Mouse (Mus musculus): ENCODE measurements around the gene Sult4a1.
A peak's percentile ranks its signal among the peaks of the same experiment; 100 is the strongest.
"Not testable (repeated sequence)": the region's sequence is repeated elsewhere in the genome, so short reads cannot be mapped to it uniquely, and the experiment has no call there.

The Sult4a1 gene

DNA sequence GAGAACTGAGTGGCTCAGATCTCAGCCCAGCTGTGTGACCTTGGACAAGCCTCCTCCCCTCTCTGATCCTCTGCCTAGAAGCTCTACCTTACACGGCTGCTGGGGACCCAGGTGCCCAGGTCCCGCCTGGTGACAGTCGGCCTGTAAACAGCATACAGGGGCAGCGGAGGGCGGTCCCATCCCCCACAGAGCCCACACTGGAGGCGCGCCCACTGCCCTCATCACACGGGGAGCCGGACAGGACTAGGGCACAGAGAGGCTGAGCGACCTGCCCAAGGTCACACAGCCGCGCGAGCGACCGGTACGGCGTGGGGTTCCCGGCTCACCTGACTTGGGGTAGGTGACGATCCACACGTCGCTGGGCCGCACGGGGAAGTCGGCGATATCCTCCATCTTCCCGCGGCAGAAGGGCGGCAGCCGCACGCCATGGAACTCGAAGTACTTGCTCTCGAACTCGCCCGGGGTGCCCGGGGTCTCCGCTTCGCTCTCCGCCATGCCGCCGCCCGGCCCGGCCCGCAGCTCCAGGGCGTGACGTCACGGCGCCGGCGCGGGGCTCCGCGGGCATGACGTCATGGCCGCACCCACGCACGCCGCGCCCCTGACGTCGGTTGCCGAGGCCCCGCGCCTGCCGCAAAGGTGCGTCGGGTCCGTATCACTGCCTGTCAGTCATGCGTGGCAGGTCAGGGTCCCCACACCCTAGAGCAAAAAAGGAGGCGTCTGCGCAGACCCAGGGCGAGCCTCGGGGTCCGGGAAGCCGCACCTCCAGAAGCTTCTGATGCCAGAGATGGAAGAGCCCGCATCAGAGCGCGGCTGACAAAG is at the start of gene Sult4a1:
Gene Sult4a1 (minus strand): TSS at position 650 of the 819 bp plus-strand sequence.
- DNase-seq (ENCODE audit: low read depth, low spot score) = peak; percentile 34

DNA sequence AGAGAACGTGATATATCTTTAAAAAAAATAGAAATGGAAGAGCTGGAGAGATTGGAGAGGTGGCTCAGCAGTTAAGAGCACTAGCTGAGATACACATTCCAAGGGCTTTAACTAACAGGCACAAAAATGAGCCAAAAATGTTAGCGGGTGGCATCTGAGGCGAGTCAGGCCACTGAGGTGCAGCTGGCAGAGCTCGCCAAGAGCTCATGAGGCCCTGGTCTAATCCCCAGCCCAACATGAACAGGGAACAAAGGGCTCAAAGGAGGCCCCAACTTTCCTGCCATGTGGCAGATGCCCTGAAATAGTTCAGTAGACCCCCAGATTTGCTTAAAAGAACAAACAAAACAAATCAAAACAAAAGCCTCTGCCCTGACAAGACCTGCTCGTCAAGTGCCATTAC is 35.4 kb upstream of the Sult4a1 start:
- DNase-seq (ENCODE audit: low read depth, low spot score) = no peak

DNA sequence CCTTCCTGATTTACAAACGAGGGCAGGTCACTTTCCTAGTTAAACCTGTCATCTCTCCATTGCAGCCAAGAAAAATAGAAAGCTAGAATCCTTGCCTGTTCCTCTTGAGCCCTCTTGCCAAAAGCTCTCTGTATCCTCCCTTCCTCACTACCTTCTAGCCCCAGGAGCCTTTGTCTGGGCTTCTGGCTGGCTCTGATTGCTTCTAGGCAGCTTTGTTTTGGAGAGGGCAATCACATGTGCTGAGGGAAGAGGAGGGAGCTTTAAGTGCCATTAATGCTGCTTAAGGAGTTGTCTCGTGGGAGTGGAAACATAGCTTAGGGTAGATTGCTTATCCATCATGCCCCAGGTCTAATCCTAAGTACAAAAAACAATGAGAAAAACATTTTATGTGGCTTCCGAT is 34.6 kb upstream of the Sult4a1 start:
- DNase-seq (ENCODE audit: low read depth, low spot score) = no peak

DNA sequence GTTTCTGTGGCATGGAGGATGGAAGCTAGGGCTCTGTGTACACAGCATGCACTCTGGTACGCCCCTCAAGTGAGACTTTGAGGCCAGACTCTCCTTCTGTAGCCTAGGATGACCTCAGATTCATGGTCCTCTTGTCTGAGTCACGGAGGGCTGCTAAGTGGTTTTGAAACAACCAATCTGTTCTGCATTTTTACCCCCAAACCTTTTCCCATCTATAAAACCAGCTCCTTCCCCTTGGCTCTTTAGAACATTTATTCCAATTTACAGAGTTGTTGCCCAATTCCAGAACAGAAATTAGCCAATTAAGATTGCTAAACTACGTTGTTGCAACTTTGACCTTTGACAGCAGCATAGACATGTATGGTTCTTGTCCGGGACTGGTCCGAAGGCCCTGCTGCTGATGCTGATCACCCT is 34.0 kb upstream of the Sult4a1 start:
- no peak for DNase-seq (ENCODE audit: low read depth, low spot score)

DNA sequence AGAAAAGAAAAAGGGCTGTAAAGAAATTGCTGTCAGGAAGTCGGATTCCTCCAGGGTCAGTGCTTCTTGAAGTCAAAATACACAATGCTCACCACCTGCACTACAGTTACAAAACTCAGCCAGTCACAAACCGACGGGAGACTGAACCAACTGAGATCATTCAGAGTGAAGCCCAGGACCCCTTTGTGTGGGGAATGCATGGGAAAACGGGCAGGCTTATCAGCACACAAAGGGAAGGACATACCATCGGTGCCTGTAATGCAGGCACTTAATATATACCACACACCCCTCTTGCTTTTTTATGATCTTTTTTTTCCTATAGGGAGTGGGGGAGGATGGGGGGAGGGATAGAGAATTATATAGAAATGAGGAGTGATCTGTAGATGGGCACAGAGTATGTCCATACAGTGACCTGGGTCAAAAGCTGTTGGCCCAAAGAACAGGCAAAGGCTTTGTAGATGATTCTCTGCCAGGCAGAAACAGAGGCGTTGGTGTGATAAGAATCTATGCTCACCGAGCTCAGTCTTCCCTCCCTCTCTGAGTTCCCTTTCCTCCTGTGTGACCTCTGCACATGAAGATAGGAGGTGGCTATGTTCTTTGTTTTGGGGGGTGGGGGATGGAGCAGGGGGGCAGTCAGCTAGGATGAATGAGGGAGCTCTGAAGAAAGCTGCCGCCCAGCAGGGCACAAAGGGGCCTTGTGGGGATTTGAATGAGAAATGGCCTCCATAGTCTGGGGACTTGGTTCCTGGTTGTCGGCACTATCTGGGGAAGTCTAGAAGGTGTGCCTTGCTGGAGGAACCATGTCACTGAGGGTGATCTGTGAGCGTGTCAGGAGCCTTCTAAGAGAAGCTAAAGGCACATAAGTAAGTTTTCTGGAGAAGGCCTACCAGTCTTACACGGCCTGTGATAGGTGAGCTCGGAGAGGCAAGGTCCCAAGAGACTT is 31.2 kb upstream of the Sult4a1 start:
- DNase-seq (ENCODE audit: low read depth, low spot score) = no peak

DNA sequence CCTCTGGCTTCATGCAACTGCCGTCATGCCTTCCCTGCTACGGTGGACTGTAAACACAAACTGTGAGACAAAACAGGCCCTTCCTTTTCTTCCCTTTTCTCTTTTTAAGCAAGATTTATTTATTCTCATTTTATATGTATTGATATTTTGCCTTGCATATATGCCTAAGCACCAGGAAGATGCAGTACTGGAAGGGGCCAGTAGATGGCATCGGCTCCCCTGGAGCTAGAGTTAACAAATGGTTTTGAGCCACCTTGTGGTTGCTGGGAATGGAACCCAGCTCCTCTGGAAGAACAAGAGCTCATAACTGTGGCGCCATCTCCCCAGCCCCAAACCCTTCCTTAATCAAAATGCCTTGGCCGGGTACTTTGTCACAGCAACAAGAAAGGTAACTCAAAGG is 29.9 kb upstream of the Sult4a1 start:
- no peak for DNase-seq (ENCODE audit: low read depth, low spot score)

DNA sequence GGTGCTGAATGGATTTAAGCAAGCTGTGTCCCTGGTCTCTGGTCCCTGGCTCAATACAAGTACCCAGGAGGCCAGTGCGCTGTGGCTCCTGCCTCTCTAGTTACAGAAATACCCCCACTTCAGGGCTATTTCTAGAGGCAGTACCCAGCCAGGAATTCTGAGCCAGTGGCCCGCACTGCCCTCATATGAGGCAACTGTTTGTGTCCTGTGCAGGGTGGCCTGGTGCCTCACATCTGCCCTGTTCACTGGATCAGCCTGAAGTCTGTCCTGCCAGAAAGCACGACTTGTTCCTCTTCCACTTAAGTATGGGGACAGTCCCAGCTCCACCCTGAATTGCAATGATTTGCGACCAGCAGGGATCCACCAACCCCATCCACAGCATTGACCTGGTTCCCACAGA is 27.9 kb upstream of the Sult4a1 start:
- no peak for DNase-seq (ENCODE audit: low read depth, low spot score)

DNA sequence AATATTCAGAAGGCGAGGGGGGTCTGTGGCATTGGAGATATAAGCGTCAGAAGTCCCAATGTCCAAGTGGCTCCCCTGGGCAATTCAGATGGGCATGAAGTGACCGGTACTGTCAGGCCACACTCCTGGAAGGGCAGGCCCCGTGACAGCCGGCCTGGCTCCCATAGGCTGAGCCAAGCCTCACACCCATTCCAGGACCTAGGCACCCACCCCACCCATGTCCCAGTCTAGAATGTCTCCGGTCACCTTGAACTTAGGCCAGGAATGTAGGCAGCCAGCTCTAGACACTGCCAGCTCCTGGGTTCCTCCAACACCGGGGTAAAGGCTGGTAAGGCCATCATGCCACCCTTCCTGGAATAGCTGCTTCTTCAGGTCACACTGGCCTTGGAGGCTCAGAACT is 26.4 kb upstream of the Sult4a1 start:
- DNase-seq (ENCODE audit: low read depth, low spot score) = no peak

DNA sequence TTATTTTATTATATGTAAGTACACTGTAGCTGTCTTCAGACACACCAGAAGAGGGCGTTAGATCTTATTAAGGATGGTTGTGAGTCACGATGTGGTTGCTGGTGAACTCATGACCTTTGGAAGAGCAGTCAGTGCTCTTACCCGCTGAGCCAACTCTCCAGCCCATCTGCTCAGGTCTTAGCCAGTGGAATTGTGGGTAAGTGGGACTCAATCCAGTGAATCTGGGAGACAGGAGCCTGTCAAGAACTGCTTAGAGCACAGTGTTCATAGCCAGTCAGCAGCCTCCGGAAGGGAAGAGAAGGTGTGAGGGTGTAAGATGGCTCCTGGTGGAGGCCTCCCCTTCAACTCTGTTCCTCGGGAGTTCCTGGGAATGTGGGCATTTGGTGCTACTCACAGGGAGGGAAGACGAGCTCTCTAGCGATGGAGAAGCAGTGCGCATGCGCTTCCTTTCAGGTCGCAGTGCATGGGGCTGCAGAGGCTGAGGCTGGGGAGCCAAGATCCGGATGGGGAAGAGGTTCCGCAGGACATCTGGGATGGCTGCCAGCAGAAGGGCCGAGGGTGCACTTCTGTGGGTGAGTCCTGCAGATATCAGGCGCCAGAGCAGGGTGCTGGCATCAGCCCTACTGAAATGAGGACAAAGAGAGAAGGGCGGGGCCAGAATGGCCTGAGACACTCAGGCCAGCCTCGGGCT is 25.7 kb upstream of the Sult4a1 start:
- DNase-seq (ENCODE audit: low read depth, low spot score) = peak; percentile 3

DNA sequence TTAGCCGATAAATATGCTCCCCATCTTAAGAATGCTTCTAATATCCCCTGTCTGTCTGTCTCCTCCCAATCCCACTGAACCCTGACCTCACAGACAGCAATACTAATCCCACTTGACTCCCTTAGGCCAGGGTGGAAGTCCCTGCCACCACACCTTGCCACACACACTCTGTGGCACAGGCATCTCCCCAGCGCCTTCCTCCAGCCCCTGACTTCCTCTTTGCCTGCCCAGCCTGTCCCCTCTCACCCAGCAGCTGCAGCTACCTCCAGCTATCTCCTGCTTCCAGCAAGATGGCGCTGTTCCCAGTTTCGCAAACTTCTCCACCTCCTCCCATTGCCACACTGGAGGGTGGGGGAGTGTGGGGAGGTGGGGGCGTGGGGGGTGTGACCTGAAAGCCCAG is 21.3 kb upstream of the Sult4a1 start:
- DNase-seq (ENCODE audit: low read depth, low spot score) = no peak

DNA sequence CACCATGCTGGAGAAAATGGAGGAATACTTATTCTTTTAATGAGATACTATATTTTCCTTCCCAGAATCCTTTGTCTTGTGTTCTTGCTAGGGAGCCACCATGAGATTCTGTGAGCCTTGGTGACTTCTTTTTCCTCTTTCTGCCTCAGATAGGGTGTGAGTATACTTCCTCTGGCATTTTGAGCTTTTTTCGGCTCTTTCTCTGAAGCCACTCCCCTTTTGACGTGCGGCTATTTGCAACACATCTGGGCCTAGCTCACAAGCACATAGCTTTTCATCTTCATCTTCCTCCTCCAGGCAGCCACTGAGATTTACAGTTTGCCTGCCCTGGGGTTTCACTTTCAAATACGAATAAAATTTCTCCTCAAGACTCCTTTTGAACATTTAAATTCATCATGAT is 20.9 kb upstream of the Sult4a1 start:
- no peak for DNase-seq (ENCODE audit: low read depth, low spot score)

DNA sequence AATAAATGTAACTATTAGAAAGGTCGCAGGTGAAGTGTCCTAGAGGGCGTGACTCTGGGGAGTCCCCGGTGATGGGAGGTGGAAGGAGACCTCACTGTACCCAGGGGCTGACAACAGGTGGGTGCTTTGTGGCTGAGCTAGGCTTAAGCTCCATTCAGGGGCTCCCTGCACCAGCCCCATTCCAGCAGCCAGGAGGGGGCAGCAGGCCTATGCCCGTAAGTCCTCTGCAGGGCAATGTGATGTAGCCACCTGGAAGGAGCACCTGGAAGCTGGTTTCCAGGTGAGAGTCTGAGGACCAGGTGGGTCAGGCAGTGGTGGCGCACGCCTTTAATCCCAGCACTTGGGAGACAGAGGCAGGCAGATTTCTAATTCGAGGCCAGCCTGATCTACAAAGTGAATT is 18.5 kb upstream of the Sult4a1 start:
- no peak for DNase-seq (ENCODE audit: low read depth, low spot score)

DNA sequence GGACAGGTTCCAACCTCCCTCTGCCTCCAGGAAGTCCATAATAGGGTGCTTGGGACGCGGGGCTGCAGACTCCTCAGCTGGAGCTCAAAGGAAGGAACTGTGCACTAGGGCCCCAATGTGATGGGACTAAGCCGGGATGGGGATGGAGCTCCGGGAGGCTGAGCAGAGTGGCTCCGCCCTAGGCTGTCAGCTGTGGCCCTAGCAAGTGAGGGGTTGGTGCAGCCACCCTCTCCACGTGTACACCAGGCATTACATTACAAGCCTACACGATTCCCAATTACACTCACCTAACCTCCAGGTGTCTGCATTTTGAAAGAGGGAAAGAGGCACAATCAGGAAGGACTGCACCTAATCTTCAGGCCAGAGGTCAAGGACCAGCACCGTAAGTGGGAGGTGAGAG is 17.5 kb upstream of the Sult4a1 start, which contains the start of gene Pnpla5:
Gene Pnpla5 (minus strand): TSS at position 101 of the 400 bp plus-strand sequence.
- no peak for DNase-seq (ENCODE audit: low read depth, low spot score)

DNA sequence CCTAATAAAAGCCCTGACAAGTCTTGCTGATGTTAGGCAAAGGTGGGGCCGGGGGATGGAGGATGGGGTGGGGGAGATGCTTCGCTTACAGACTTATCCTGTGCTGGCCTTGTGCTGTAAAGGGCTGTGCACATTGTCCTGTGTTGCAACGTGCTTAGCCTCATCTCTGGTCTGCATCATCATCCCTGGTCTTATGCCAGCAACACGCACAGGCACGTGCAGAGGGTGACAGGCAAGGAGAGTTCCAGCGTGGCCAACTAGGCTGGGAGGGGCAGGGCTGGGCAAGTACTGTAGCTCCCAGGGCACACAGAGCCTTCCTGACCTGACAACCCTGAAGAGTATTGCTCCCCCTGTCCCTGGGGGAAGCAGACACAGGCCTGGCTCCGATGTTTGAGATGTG is 15.5 kb upstream of the Sult4a1 start:
- DNase-seq (ENCODE audit: low read depth, low spot score) = no peak

DNA sequence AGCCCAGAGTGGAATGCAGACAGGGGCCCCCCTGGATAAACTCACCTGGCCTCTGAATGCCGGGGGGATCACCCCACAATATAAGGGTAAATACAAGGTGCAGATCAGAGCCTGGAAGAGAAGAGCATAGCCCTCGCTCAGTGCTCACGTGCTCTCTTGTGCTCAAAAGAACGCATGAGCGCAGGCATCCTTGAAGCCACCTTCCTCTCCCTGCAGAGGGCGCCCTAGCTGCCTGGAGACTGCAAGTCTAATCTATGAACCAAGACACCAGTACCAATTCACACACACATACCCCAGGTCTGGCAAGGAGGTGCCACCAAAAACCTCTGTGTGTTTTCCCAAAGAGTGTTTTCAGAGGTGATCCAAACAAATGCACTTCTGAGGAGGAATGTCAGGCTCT is 15.1 kb upstream of the Sult4a1 start:
- no peak for DNase-seq (ENCODE audit: low read depth, low spot score)

DNA sequence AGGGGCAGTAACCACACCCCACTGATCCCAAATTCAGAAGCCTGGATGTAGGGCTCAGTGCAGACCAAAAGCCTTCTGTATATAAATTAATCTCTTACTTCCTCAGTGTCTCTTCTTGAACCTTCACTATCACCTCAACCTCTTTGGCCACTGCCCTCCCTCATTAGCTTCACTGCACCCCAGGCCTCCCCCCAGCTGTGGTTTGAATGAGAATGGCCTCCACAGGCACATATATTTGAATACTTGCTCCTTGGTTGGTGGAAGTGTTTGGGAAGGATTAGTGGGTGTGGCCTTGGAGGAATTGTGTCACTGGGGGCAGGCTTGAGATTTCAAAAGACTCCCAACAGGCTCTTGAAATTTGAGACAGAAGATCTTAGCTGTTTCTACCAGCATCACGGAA is 10.9 kb upstream of the Sult4a1 start:
- no peak for DNase-seq (ENCODE audit: low read depth, low spot score)

DNA sequence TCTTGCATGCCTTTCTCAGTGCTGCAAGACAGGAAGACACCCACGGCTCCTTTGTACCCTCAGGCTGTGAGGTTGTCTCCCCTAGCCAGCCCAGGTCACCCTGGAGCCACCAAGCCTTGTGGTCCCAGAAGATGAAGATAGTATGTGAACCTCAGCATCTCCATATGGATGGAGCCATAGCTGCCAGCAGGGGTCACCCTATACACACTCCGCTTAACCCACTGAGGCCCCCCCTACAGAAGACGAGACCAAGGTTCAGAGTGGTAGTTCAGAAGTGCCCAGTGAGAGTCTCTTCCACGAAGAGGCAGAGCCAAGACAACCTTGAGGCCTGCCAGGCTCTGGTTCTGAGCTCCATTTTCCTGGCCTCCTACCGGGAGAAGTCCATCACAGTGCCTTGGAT is 10.2 kb upstream of the Sult4a1 start:
- DNase-seq (ENCODE audit: low read depth, low spot score) = no peak

DNA sequence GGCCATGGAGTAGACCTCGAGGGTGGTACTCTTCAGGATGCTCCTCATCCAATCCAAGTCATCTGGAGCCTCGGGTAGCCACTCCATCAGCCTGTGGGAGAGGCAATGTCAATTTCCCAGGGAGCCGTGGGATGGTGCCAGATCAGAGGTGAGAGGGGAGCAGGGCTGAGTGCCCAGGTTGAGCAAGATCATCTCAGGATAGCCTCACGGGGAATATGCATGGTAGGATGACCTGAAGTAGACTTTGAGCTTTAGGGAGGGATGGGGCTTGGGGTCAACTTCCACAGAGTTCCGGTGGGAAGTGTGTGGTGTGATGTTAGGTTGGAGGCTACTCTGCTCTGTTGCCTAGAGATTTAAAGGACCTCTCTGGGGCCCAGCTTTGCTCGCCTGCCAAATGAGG is 8.3 kb upstream of the Sult4a1 start:
- DNase-seq (ENCODE audit: low read depth, low spot score) = no peak

DNA sequence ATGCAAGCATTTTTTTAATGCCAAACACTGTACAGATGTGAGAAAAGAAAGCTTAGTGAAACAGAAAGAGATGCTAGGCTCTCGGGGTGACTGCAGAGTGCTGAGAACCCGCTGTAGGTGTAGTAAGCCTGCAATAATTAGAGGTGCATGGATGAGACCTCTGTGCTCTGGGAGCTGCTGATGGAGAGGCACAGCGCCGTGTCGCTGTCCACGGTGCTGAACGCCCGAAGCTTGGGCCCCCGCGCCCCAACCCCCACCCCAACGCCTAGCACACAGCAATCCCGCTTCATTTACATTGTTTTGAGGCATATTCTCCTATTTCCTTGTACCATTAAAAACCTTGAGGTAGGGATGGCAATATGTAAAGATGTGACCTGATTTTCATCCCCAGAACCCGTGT is 3.3 kb upstream of the Sult4a1 start:
- no peak for DNase-seq (ENCODE audit: low read depth, low spot score)

DNA sequence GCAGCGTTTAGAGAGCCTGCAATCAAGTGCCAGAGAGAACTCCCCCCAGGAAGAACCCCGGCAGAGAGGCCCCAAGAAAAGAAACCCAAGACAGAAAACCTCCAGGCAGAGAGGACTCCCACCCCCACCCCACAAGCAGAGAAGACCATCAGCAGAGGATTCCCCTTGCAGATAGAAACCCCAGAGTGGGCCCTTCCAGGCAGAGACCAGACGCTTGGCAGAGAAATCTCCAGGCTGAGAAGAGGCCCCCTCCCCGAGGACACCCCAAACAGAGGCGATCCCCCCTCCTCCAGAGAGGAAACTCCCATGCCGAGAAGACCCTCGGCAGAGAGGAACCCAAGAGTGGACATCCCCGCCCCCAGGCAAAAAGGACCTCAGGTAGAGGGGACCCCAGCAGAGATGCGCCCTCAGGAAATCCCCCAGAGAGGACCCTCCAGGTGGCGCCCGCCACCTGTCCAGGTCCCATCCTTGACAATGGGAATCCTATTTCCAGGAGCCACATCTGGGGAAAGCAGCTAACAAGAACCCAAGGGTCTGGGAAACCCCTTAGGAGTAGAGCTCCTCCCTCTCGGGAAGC is 458 bp upstream of the Sult4a1 start:
- no peak for DNase-seq (ENCODE audit: low read depth, low spot score)

DNA sequence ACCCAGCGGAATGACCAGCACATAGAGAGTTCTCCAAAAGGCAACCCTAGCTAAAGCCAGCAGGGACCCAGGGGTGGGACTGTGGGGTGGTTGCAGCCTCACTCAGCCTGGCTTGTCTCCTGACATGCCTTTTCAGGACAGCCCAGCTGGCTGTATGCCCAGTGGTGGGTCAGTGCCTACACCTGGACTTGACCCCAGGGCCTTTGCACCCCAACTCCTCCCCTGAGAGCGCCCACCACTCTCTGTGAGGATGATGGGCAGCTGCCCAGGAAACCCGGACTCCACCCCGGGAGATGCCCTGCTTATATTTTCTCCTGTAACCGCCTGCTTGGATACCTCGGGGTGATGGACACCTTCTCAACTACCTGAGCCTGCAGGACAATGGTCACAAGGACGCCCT is 928 bp downstream of the Sult4a1 start:
- no peak for DNase-seq (ENCODE audit: low read depth, low spot score)

DNA sequence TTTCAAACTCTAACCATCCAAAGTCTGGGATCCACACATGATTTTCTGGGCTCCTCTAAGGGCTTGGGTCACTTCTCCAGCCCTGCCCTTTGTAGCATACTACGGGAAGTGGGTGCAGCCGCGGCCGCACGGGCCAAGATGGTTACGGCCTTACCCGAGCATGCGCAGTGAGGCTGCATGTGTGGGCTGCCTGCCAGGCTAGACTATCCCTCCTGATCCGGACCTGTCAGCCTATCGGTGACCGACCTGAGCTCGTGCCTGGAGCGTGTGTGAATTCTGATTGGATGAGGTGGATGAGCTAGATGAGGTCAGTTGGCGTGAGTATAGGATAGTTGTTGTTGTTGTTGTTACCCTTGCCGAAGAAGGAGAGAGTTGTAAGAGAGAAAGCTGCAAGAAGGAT is 8.0 kb downstream of the Sult4a1 start:
- not testable (repeated sequence) for DNase-seq (ENCODE audit: low read depth, low spot score)

Data from telencephalon, adult 2 months (tissue).